Mouse (Mus musculus) embryonic facial prominence, embryonic 14.5 days (tissue): ENCODE results near the gene Slc27a5. TPM values are rescaled to one million over a fixed set of nuclear protein-coding genes. Genes with fewer than 3 reads are reported as not detected.

ENCODE experiments used
- ATAC-seq: fragments of 200-750 bp; cut with Nextera tagmentation; 2 replicates; pipeline ENCODE4 v1.8.0; 2017; ENCODE audit warnings: low read depth, moderate number of reproducible peaks, moderate TSS enrichment
- DNase-seq: peaks from one replicate; pipeline ENCODE4 v3.0.0-alpha.2; 2015; ENCODE audit warnings: low spot score
- H3K27ac ChIP-seq: fragments of 300-500 bp; sonication (generic); replicated peaks from 2 replicates; pipeline ENCODE4 v1.5.1; 2014; ENCODE audit warnings: low read depth, mild to moderate bottlenecking, low read length, moderate library complexity
- H3K27me3 ChIP-seq: fragments of 300-500 bp; sonication (generic); replicated peaks from 2 replicates; pipeline ENCODE4 v1.6.1; 2014; ENCODE audit warnings: low read length; ENCODE audit not compliant: control insufficient read depth, insufficient read depth
- H3K36me3 ChIP-seq: fragments of 300-500 bp; sonication (generic); 2 replicates; pipeline ENCODE4 v1.6.1; 2014; ENCODE audit warnings: low read length, mixed read lengths; ENCODE audit not compliant: control insufficient read depth, insufficient read depth
- H3K4me1 ChIP-seq: fragments of 300-500 bp; sonication (generic); 2 replicates; pipeline ENCODE4 v1.6.1; 2014; ENCODE audit warnings: antibody characterized with exemption, low read length; ENCODE audit not compliant: control insufficient read depth, insufficient read depth
- H3K4me2 ChIP-seq: fragments of 300-500 bp; sonication (generic); 2 replicates; pipeline ENCODE4 v1.6.1; 2014; ENCODE audit warnings: low read depth, mild to moderate bottlenecking, low read length, moderate library complexity, mixed read lengths
- H3K4me3 ChIP-seq: fragments of 300-500 bp; sonication (generic); 2 replicates; pipeline ENCODE4 v1.5.1; 2014; ENCODE audit warnings: low read depth, mild to moderate bottlenecking, low read length
- H3K9ac ChIP-seq: fragments of 300-500 bp; sonication (generic); 2 replicates; pipeline ENCODE4 v1.6.1; 2014; ENCODE audit warnings: low read depth, mild to moderate bottlenecking, low read length, moderate library complexity, mixed read lengths
- H3K9me3 ChIP-seq: fragments of 300-500 bp; sonication (generic); 2 replicates; pipeline ENCODE4 v1.6.1; 2016; ENCODE audit warnings: low read length; ENCODE audit not compliant: control insufficient read depth
- WGBS: fragments of 180-500 bp; shearing (Covaris S2); extraction: QIAGEN DNeasy Blood & Tissue Kit; methylation state at CpG from one replicate; pipeline ENCODE4 v1.1.7; 2014; 5-methylcytosine and 5-hydroxymethylcytosine counted together
- polyA plus RNA-seq: library from polyadenylated mRNA; unstranded; fragments of >200 nt; fragmentation: Nextera tagmentation; extraction: Ambion mirVana; gene quantifications from 2 replicates; pipeline ENCODE4 v1.2.1, GENCODE M21; 2014

Gene Slc27a5
- polyA plus RNA-seq, 1 experiment from 2014 or later: not detected

DNA sequence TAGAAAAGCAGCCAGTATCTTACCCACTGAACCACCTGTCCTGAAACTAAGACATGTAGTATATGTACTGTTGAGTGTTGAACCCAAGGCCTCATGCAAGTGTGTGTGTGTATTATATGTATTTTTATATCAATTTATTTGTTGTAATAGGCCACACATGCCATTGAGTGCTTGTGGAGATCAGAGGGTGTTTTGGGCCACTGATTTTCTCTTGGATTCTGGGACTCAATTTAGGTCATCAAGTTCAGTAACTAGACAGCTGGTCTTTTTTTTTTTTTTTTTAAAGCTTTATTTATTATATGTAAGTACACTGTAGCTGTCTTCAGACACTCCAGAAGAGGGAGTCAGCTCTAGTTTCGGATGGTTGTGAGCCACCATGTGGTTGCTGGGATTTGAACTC, 17.2 kb upstream of the Slc27a5 start:
- Histone ChIP-seq H3K36me3 (no peaks in the 10 kb centered on the region), H3K4me2 (no peak overlapping the region), H3K9ac (no peak overlapping the region), H3K4me1 (peaks cover 5% of the 10 kb centered on the region), H3K9me3 (no peaks in the 10 kb centered on the region), H3K27me3 (no peaks in the 10 kb centered on the region), H3K4me3 (no peak overlapping the region), H3K27ac (no peak overlapping the region)
- 61% methylated on average over 1 of the region's 1 CpGs for WGBS
- ATAC-seq: no peak
- no peak for DNase-seq

DNA sequence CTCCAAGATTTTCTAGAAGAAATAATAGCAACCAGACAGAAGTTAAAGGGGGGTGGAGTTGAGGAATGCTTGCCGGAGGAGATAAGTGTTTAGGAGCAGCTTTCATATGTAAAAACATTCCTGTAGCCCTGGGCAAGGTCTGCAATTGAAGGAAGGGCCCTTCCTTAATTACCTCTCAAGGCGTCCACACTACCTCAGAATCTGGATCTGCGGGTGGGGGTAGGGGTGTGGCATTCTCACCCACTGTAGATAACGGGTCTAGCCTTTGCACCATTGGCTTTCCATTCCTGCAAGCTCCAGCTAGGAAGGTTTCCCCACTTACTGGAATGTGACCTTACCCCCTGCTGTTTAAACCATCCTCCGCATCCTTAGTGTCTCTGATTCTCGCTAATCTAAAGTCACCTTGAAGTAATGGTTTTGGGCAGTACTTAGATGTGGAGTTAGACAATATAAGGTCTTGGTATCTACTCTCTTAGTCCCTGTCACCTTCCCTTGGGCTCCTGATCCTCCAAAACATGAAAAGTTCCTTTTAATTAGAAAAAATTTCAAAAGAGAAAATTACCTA, 16.4 kb upstream of the Slc27a5 start:
- Histone ChIP-seq H3K36me3 (no peaks in the 10 kb centered on the region), H3K9me3 (no peaks in the 10 kb centered on the region), H3K4me3 (no peak overlapping the region), H3K27me3 (no peaks in the 10 kb centered on the region), H3K4me1 (peaks cover 5% of the 10 kb centered on the region), H3K9ac (no peak overlapping the region), H3K4me2 (no peak overlapping the region), H3K27ac (no peak overlapping the region)
- DNase-seq: no peak
- no peak for ATAC-seq
- WGBS: 28% methylated on average over 6 of the region's 6 CpGs

DNA sequence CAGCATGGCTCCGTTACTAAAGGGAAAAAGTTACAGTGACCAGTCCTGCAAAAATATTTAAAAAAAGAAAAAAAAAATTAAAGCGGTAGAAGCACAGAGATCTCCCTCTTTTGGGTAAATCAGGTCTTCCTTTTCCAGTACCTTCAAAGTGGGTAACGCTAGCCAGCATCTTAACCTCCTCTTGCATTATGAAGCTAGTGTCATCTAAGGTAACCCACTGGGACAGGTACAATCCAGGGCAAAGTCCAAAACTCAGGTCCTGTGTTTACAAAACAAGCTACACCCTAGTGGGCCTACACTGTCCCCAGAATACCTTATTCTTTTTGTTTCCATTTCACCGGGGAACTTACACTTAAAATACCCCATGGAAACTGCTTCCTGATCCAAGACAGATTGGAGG, 15.7 kb upstream of the Slc27a5 start:
- 54% methylated on average over 4 of the region's 4 CpGs for WGBS
- Histone ChIP-seq H3K4me1 (peaks cover 5% of the 10 kb centered on the region), H3K9ac (no peak overlapping the region), H3K4me2 (no peak overlapping the region), H3K27me3 (no peaks in the 10 kb centered on the region), H3K9me3 (no peaks in the 10 kb centered on the region), H3K4me3 (no peak overlapping the region), H3K27ac (no peak overlapping the region), H3K36me3 (no peaks in the 10 kb centered on the region)
- no peak for ATAC-seq
- DNase-seq: no peak

DNA sequence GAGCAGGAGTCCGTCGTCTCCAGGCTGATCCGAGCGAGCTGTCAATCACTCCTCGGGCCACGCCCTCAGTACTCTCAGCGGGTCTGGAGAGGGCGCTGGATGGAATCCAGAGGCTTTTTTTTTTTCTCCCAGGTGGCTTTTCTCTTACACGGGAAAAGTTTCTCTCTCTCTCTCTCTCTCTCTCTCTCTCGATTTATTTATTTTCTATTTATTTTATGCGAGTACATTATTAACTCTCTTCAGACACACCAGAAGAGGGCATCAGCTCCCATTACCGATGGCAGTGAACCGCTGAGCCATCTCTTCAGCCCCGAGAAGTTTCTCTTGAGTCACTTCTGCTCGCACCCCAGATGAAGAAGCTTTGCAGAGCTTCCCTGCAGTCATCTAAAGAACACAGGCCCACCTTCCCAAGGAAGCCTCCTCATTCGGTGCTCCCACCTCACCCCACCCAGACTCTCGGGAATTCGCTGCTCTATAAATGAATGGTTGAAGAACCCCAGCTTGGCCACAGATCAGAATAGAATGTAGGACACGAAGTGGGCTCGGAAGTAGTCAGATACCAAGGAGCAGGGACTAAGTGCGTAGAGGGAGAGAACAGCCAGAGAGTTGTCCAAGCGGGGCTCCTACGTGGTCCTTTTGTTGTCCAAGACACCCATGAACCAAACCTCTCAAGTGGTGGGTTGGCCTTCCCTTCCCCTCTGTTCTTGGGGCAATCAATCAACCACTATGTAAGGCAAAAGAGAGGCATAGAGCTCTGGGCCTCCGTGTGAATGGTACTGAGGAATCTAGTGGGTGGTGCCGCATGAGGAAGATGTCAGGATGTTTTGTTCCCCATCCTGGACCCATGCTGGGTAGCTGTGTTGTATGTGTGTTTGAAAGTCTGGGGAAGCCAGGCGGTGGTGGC, 12.3 kb upstream of the Slc27a5 start, which contains the start of gene Zbtb45:
TSS of gene Zbtb45 (minus strand) at position 30 of the 904 bp plus-strand sequence.
- Histone ChIP-seq H3K27me3 (no peaks in the 10 kb centered on the region), H3K4me1 (peaks cover 9% of the 10 kb centered on the region), H3K4me3 (peak within 1 kb of the TSS; percentile 70), H3K9ac (peak within 1 kb of the TSS; percentile 86), H3K4me2 (peak within 1 kb of the TSS; percentile 86), H3K36me3 (peaks cover 27% of the 10 kb centered on the region), H3K9me3 (no peaks in the 10 kb centered on the region), H3K27ac (peak within 1 kb of the TSS; percentile 96)
- DNase-seq: no peak
- 23% methylated on average over 24 of the region's 26 CpGs for WGBS
- ATAC-seq: no peak

DNA sequence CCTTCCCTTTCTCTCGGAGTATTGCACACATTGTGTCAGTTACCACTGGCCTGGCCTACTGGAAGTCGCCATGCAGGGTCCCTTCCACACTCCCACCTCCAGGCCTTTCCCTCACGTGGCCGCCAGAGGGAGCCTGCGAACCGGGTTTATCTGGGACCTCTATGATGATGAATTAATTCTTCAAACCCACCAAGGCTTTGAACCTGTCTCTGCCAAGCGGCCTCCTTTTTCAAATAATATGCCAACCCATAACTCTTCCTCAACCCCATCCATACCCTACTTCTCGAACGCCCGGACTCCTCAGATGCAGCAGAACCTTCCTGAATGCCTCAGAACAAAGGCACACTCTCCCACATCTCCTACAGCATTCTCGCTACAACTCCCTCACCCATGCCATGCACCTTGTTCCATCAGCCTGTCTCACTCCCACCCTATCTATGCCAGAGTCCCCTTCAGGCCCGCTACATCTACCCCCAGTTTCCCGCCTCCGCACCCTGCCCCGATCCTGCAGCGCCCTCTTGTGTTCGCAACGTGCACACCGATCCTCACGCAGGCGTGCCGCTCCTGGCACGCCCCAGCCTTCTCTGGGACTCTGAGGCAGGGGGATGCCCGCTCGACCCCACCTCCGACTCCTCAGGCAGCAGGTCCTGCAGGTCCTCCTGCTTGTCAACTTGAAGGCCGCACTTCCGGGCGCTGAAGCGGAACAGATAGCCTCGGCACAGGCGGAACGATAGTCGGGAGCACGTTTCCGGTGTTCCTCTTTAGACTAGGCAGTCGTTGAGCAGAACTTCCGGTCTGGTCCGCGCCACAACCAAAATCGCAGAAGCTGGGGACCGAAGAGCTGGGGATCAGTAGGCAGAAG, 11.4 kb upstream of the Slc27a5 start:
- peak overlapping the region; percentile 70 for H3K4me3 ChIP-seq
- H3K9ac ChIP-seq: peak overlapping the region; percentile 86
- H3K27me3 ChIP-seq: no peaks in the 10 kb centered on the region
- ATAC-seq (peak; percentile 92), DNase-seq (peak; percentile 98)
- H3K9me3 ChIP-seq: no peaks in the 10 kb centered on the region
- peaks cover 29% of the 10 kb centered on the region for H3K36me3 ChIP-seq
- H3K4me2 ChIP-seq: peak overlapping the region; percentile 86
- under 1% methylated on average over 42 of the region's 42 CpGs for WGBS
- peak overlapping the region; percentile 96 for H3K27ac ChIP-seq
- H3K4me1 ChIP-seq: peaks cover 9% of the 10 kb centered on the region

DNA sequence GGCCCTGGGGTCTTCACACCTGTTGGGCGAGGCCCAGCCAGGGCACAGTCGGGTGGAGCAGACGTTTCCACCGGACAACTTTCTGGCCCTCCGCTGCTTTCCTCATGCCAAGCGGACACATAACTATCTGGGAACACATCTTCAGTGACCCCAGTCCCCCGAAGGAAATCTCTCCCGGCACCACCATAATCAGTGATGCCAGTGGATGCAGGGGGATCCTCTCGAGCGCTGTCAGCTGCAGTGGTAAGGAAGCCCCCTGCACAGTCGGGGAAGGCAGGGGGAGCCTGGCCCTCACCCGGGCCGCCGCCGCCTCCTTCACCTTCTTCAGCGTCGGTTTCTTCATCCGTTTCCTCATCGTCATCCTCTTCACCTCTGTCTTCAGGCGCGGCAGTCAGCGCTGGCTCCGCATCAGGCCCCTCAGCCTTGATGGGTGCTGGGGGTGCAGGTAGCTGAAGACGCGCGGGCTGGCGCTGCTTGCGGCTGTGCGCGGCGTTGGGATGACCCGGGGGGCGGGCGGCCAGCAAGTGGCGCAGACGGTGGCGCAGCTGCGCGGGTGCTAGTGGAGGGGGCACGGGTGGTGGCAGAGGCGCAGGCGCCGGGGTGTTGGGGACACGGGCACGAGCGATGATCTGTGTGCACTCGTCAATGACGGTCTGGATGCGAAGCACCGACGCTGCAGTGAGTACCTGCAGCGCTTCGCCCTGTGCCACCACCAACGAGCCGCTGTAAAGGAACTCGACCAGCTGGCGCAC, 9.5 kb upstream of the Slc27a5 start:
- Histone ChIP-seq H3K4me3 (no peak overlapping the region), H3K27me3 (no peaks in the 10 kb centered on the region), H3K36me3 (peaks cover 29% of the 10 kb centered on the region), H3K4me1 (peaks cover 9% of the 10 kb centered on the region), H3K27ac (no peak overlapping the region), H3K4me2 (no peak overlapping the region), H3K9me3 (no peaks in the 10 kb centered on the region), H3K9ac (no peak overlapping the region; the same call in 1 of the 2 replicates)
- DNase-seq: no peak
- no peak for ATAC-seq
- WGBS: 57% methylated on average over 50 of the region's 57 CpGs

DNA sequence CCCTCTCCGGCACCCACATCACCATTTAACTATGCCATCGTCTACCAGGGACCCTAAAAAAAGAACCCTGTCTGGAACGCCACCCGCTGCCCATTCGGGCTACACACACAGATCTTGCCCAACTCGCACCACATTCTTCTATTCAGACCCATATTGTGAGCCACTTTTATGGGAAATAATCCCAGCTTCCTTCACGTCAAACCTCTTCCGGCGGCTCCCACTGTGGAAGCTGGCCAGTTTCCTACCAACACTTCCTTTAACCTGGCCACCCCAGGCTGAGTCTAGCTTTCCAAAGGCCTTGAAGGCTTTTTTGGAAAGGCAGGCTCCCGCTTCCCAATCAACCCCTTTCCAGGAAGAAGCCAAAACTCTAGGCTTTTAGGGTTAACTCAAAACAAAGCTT, 8.5 kb upstream of the Slc27a5 start:
- Histone ChIP-seq H3K4me3 (no peak overlapping the region), H3K27ac (no peak overlapping the region)

DNA sequence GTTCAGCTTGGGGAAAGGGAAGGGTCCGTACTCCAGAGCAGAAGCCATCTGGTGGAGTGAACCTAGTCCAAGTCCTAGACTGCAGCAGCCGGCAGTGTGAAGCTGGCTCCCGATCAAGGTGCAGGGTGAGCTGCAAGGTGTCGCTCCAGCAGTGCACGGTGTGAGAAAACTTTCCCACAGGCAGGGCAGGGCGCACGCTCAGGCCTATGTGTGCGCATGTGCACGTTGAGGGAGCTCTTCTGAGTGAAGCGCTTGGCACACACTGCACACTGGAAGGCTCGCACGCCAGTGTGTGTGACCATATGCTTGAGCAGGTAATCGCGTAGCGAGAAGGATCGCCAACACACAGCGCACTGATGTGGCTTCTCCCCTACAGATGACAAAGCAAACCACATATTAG, 8.0 kb upstream of the Slc27a5 start:
- Histone ChIP-seq H3K36me3 (peaks cover 29% of the 10 kb centered on the region), H3K4me1 (peaks cover 9% of the 10 kb centered on the region), H3K9ac (no peak overlapping the region), H3K27me3 (no peaks in the 10 kb centered on the region), H3K9me3 (no peaks in the 10 kb centered on the region), H3K27ac (no peak overlapping the region), H3K4me2 (no peak overlapping the region), H3K4me3 (no peak overlapping the region)
- DNase-seq (no peak), ATAC-seq (no peak)
- 87% methylated on average over 17 of the region's 17 CpGs for WGBS

More for the DNA sequence above, 8.5 kb upstream of the Slc27a5 start:
- DNase-seq (no peak), ATAC-seq (no peak)
- Histone ChIP-seq H3K9me3 (no peaks in the 10 kb centered on the region), H3K4me2 (no peak overlapping the region), H3K27me3 (no peaks in the 10 kb centered on the region), H3K4me1 (peaks cover 9% of the 10 kb centered on the region), H3K9ac (no peak overlapping the region), H3K36me3 (peaks cover 29% of the 10 kb centered on the region)
- 87% methylated on average over 10 of the region's 10 CpGs for WGBS
